Comparison of ENCODE assay signal across 9 mouse cellular contexts in genomic region chr8:46508488-46509395, GRCm38 (mm10). TPM values are rescaled to one million over a fixed set of nuclear protein-coding genes. Genes with fewer than 3 reads are reported as not detected.
DNase-seq lines count a peak whose midpoint lies in the region; ATAC-seq lines count a peak whose summit lies in the region.
"Had no signal": no experiment of that assay in that cellular context is flagged by ENCODE, and none has a peak within 500 bp of the region (broad histone marks: within the 10 kb centered on the region; RNA-seq: fewer than 3 reads in every experiment).

No protein-coding gene starts in this region.

- H3K4me3 ChIP-seq in kidney, embryonic 15.5 days (replicated peaks) = no peak overlapping the region
- H3K4me3 ChIP-seq: midbrain, embryonic 13.5 days had no signal

- H3K4me2 ChIP-seq in kidney, embryonic 15.5 days = no peak overlapping the region
- H3K4me2 ChIP-seq: midbrain, embryonic 13.5 days had no signal

- 0 out of 2 replicates have a peak, but pooled peaks cover 2% of the 10 kb centered on the region for H3K36me3 ChIP-seq in kidney, embryonic 15.5 days
- H3K36me3 ChIP-seq: midbrain, embryonic 13.5 days had no signal

- WGBS in kidney, embryonic 15.5 days = 74% methylated on average over 14 of the region's 14 CpGs

- peaks cover 10% of the 10 kb centered on the region for H3K4me1 ChIP-seq in kidney, embryonic 15.5 days
- H3K4me1 ChIP-seq: midbrain, embryonic 13.5 days had no signal

- no peak overlapping the region for H3K9ac ChIP-seq in kidney, embryonic 15.5 days
- H3K9ac ChIP-seq: midbrain, embryonic 13.5 days had no signal

- no peaks in the 10 kb centered on the region for H3K9me3 ChIP-seq in kidney, embryonic 15.5 days (replicated peaks)
- H3K9me3 ChIP-seq: midbrain, embryonic 13.5 days had no signal

- no peaks in the 10 kb centered on the region for H3K27me3 ChIP-seq in kidney, embryonic 15.5 days
- H3K27me3 ChIP-seq: midbrain, embryonic 13.5 days had no signal

- ATAC-seq in kidney, embryonic 15.5 days (replicated peaks; ENCODE audit: low FRiP score) = no peak
- ATAC-seq in monocyte, adult 5-6 weeks (replicated peaks; ENCODE audit: insufficient number of reproducible peaks, low FRiP score, low TSS enrichment, poor library complexity, severe bottlenecking) = peak; percentile 83
- ATAC-seq: midbrain, embryonic 13.5 days had no signal

- no peak overlapping the region for H3K27ac ChIP-seq in kidney, embryonic 15.5 days
- H3K27ac ChIP-seq: midbrain, embryonic 13.5 days had no signal

- peak; percentile 45 for DNase-seq in kidney, adult 18-20 months
- DNase-seq in cerebellum, adult 8-10 months = peak; percentile 19
- DNase-seq in cerebellum, postnatal 36 days = peak; percentile 21 to 26
- DNase-seq in testis, postnatal 14 days (ENCODE audit: low spot score) = no peak
- no peak for DNase-seq in embryo, embryonic 10 days (ENCODE audit: low spot score)
- DNase-seq: right cerebral cortex, postnatal 25 days had no signal

RNA-seq across cellular contexts. Expression of gene Acsl1, which starts 37.9 kb away (rescaled TPM):
- polyA plus RNA-seq in kidney, embryonic 15.5 days (2015; fragmentation: Nextera tagmentation; extraction: Ambion mirVana) = 18.5 and 18.8 TPM in 2 replicates
- 48.7 to 59.9 TPM (median 49.7 TPM) in 3 replicates for total RNA-seq in monocyte, adult 5-6 weeks (2017)

RNA-seq across cellular contexts. Expression of gene Cenpu, which starts 43.1 kb away (rescaled TPM):
- 18.5 and 19.7 TPM in 2 replicates for polyA plus RNA-seq in kidney, embryonic 15.5 days (2015; fragmentation: Nextera tagmentation; extraction: Ambion mirVana)
- 1.4 to 12.8 TPM (median 5.1 TPM) in 3 replicates for total RNA-seq in monocyte, adult 5-6 weeks (2017)

Comparison
In these comparisons a context has a peak if more than half of its experiments do, and no peak if none do; other contexts are left out.
1. DNase-seq: peak in kidney, adult 18-20 months (single experiment), cerebellum, adult 8-10 months (single experiment) and cerebellum, postnatal 36 days (2 of 2); none in testis, postnatal 14 days (single experiment) and embryo, embryonic 10 days (single experiment).